Mouse (Mus musculus) liver, embryonic 18 days (tissue): ENCODE data around the gene Smyd5. TPM values are rescaled to one million over a fixed set of nuclear protein-coding genes. Genes with fewer than 3 reads are reported as not detected.

Source experiments
- polyA plus RNA-seq: library from polyadenylated mRNA; depleted of rRNA; stranded (reverse); fragments of >200 nt; gene quantifications from 2 replicates; pipeline ENCODE4 v1.2.3, GENCODE M21; 2012; rRNA removed

The Smyd5 gene
- polyA plus RNA-seq = 13.8 and 15.2 TPM in 2 replicates

DNA sequence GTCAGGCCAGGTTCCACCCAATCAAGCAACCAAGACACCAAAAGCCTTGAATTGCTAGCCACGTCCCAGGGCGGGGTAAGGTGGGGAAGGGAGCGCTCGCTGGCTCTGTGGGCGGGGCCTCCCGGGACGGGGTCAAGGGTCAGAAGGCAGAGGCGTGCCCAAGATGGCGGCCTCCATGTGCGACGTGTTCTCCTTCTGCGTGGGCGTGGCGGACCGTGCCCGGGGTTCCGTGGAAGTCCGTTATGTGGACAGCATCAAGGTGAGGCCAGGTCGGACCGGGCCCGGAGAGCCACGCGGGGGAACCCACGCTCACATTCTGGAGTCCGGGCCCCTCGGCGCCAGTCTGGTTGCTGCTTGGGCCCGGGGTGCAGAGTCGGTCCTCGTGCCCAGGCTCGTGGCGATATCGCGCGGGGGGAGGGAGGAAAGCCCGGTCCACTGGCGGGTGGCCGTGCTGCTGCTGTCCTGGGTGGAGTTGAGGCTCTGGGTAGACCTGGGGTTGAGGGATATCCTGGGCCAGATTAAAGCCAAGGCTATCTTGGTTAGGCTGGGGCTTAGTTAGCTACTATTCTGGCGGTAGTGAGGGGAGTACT lies at the start of gene Smyd5:
Gene Smyd5, plus strand, starts transcription at position 148 of the 590 bp plus-strand sequence.

DNA sequence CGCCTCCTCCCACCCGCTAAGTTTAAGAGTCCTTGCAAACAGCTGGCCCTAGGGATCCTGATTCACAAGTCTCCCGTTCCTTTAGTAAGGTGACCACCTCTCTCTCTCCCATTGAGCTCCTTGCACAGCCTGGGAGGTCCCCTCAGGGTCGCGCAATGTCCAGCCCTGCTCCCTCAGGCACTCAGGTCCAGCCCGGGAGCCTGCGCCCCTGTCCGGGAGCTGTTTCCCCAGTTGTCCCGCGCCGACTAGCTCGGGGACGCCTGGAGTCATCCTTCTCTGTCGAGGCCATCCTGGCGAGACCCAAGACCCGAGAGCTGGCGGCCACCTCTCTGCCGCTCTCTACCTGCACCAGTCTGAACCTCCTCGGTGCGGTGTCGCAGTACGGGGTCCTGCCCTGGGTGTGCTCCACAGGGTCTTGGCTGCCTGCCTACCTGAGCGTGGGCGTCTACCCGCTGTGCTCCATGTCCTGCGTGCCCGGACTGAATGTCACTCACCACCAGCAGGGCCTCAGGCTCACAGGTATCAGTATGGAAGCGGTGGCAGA lies 7.9 kb upstream of the Smyd5 start, which contains the start of gene Noto:
Gene Noto, plus strand, starts transcription at position 51 of the 544 bp plus-strand sequence.

DNA sequence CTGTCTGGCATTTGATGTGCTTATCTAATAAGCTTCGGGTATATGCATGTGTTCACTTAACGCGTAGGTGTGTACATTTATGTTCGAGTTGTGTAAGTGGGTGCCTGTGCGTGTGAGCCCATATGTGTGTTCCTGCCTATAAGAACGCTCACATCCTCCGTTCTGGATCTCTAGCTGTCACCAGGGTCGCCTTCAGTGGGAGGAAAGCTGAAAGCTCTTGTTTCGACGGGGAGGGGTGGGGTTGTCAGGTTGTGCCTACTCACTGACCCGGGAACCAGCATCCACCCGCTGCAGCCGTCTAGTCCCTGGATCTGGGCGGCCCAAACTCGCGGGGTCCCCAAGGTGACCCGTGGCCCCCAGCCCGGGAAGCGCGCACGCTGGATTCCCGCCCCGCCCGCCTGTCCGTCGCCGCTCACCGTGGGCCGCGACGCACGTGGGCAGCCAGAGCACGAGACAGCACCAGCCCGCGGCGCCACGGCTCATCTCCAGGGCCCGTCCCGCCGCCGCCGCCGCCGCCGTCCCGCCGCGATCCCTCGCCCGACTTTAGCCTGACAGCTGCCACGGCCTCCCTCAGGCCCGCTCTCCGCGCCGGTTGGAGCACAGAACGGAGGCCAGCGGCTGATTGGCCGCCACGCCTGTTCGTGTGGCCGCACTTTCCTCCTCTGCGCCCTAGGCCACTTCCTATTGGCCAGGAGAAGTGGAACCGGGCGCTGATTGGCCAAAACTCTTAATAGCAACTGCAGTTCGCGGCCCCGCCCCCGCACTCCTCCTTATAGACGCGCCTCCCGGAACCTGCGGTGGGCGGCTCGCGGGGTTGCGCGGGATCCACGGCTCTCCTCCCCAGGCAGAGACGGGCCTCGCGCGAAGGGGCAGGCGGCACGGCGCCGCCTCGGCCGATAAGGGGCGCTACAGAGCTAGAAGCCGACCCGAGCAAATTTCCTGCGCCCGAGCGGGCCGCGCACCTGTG lies 19.2 kb downstream of the Smyd5 start, which contains the start of gene Cct7:
Gene Cct7, plus strand, starts transcription at position 818 of the 967 bp plus-strand sequence.

DNA sequence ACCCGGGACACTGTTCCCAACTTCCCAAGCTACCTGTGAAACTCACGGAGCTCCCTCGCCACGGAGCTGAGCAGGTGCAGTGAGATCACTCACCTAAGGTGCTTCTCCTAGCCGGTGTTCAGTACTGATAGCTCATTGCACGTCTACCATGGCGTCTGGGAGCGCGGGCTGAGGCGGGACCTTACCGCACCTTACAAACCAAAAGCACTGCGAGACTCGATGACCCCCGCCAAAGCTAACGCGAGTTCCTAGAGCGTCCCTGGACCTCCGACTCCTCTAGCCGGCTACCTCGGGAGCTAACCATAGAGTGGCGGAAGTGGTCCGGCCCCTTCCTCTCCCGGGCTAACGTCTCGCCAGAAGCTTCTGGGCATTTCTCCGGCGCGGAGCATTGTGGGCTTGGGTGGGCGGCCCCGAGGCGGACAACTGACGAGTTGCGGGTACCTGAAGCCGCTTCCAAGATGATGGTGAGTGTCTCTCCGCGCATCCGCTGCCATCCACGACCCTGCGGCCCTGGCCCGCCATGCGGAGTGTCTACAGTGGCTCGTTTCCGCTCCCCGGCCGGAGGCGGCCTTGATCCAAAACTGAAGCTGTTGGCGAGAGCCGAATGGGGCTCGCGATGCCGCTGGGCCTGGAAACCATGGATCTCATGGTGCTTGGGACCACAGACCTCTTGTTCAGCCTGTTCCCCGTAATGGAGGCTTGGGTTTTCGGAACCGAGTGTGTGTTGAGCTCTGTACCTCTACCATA lies 20.0 kb downstream of the Smyd5 start, which contains the start of gene Pradc1:
Gene Pradc1, minus strand, starts transcription at position 307 of the 747 bp plus-strand sequence.

Other genes with a start within 250 kb of the Smyd5 start
- gene Emx1, start 244.6 kb upstream of the Smyd5 start, polyA plus RNA-seq = not detected in 2 replicates
- 2.0 TPM in 2 replicates for gene Sfxn5, start 98.6 kb upstream of the Smyd5 start, polyA plus RNA-seq
- gene Rab11fip5, start 57.4 kb upstream of the Smyd5 start, polyA plus RNA-seq = 0.70 TPM in 2 replicates
- not detected in 2 replicates for gene Noto, start 8.1 kb upstream of the Smyd5 start, polyA plus RNA-seq
- 109 and 115 TPM in 2 replicates for gene Cct7, start 19.5 kb downstream of the Smyd5 start, polyA plus RNA-seq
- gene Pradc1, start 20.0 kb downstream of the Smyd5 start, polyA plus RNA-seq = 10.3 and 10.8 TPM in 2 replicates
- gene Fbxo41, start 71.0 kb downstream of the Smyd5 start, polyA plus RNA-seq = under 0.01 and 0.01 TPM in 2 replicates
- gene Egr4, start 81.6 kb downstream of the Smyd5 start, polyA plus RNA-seq = not detected in 2 replicates
- 1.0 and 1.1 TPM in 2 replicates for gene Alms1, start 155.5 kb downstream of the Smyd5 start, polyA plus RNA-seq